Mouse (Mus musculus) lung, adult 2 months (tissue): Measurements from ENCODE around the gene Zfp687.

Experiments used
- CTCF ChIP-seq: fragments of 200-500 bp; IDR thresholded peaks from 2 replicates; pipeline ENCODE4 v1.5.1; 2011; ENCODE audit warnings: mild to moderate bottlenecking, low read length, control low read depth; ENCODE audit not compliant: insufficient read depth
- POLR2A ChIP-seq: fragments of 200-500 bp; IDR thresholded peaks from 2 replicates; pipeline ENCODE4 v1.6.1; 2011; ENCODE audit warnings: low read depth, mild to moderate bottlenecking, control low read depth, low read length, borderline replicate concordance; ENCODE audit errors: extremely low read depth

DNA sequence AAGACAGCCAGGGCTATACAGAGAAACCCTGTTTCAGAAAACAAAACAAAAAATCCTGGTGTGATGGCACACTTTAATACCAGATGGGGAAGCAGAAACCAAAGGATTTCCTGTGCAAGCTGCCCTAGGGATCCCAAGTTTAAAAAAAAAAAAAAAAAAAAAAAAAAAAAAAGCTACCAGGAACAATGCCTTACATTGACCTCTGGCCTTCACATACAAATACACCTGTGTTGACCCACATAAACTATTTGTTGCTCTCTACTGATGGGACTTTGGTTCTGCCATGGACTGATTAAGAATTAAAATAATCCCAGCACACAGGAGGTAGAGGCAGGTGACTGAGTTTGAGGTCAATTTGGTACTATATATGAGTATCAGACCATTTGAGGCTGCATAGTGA is 12.0 kb downstream of the Zfp687 start:
- no peak for TF ChIP-seq CTCF
- TF ChIP-seq POLR2A = no peak
